Mouse (Mus musculus) liver, postnatal 0 days (tissue): ENCODE data around the gene Ift122.

Experiments
- CTCF ChIP-seq: sonication (generic); IDR thresholded peaks from 2 replicates; pipeline ENCODE4 v1.5.1; 2016; ENCODE audit warnings: antibody characterized with exemption, low read depth
- EP300 ChIP-seq: IDR thresholded peaks from 2 replicates; pipeline ENCODE4 v1.6.1; 2016; ENCODE audit warnings: antibody characterized with exemption, low read depth, mild to moderate bottlenecking

DNA sequence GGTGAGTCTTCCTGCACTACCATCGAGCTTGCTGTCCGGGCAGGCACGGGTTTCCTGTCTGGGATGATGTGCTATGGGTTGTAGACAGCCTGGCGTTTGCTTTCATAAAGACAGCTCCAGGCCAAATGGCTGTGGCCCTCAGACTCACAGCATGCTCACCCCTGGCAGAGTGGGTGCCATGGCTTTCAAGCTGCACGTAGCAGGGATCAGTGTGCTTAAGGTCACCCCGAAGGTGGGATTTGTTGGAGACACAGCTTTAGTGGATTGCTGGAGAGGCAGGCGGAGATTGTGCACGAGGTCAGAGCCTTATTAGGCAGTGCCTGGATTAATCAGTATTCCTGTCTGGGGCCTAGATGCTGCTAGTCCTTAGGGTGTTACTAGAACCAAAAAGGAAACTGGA is 37.3 kb downstream of the Ift122 start:
- TF ChIP-seq CTCF: no peak
- no peak for TF ChIP-seq EP300
